21 mouse cellular contexts compared by ENCODE assay signal in the genomic region with DNA sequence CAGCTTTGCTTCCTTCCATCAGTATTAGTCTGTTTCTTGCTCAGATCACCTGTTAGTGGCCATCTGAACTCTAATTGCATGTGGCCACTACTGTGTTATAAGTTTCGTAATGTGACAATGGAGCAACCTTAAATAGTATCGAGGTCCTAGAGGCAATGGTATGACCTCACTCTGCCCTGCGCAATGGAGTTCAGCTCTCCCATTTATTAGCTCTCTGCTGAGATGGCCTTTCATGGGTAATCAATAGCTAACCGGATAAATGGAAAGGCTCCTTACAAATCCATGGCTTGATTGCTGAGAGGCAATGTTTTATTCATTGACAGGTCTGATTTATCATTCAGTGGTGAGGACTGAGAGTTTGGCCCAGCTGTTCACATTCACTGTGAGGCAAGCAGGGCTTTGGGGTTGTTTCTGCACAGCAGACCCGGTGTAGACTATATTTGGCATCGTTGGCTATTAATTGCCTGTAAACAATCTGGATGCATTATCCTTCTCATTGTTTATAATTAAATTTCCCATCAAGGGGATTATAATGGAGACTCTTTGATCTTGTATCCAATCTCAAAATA.
DNase-seq lines count a peak whose midpoint lies in the region; ATAC-seq lines count a peak whose summit lies in the region.
"Had no signal": no experiment of that assay in that cellular context is flagged by ENCODE, and none has a peak within 500 bp of the region (broad histone marks: within the 10 kb centered on the region; RNA-seq: fewer than 3 reads in every experiment).

No protein-coding gene starts in this region.

- ATAC-seq in hindbrain, embryonic 16.5 days = 0 out of 2 replicates have a peak, but pooled peaks have one; percentile 34
- ATAC-seq in hindbrain, embryonic 13.5 days (ENCODE audit: low FRiP score) = no peak
- ATAC-seq in neural tube, embryonic 15.5 days (ENCODE audit: low FRiP score) = no peak
- ATAC-seq: CD4-positive, CD25-positive, alpha-beta regulatory T cell, adult 4 months had no signal

- no peaks in the 10 kb centered on the region for H3K9me3 ChIP-seq in hindbrain, embryonic 16.5 days (ENCODE audit: control insufficient read depth, low read length)
- no peaks in the 10 kb centered on the region for H3K9me3 ChIP-seq in hindbrain, embryonic 13.5 days
- H3K9me3 ChIP-seq in neural tube, embryonic 15.5 days (replicated peaks) = no peaks in the 10 kb centered on the region
- H3K9me3 ChIP-seq: embryonic facial prominence, embryonic 12.5 days; G1E; heart, embryonic 15.5 days had no signal

- H3K4me1 ChIP-seq in hindbrain, embryonic 16.5 days (ENCODE audit: control insufficient read depth, insufficient read depth, low read depth, low read length) = no peaks in the 10 kb centered on the region; the same call in 1 of the 2 replicates
- peaks cover 17% of the 10 kb centered on the region for H3K4me1 ChIP-seq in hindbrain, embryonic 13.5 days (replicated peaks)
- peaks cover 9% of the 10 kb centered on the region for H3K4me1 ChIP-seq in neural tube, embryonic 15.5 days
- H3K4me1 ChIP-seq: embryonic facial prominence, embryonic 12.5 days; heart, embryonic 15.5 days had no signal

- DNase-seq in embryo, embryonic 10 days (ENCODE audit: low spot score) = peak; percentile 22
- DNase-seq in embryo, embryonic 9.5 days (ENCODE audit: extremely low spot score) = no peak
- DNase-seq in heart, adult 11 months = peak; percentile 55
- DNase-seq in heart, adult 8-10 months (ENCODE audit: low spot score) = no peak
- DNase-seq: adrenal gland, postnatal 10 days; B cell, adult 2 months; cerebellum, adult 11-12 months; cerebellum, adult 9-10 months; cerebellum, postnatal 25 days; gastrocnemius, postnatal 36 days; heart, adult 18-20 months; heart, postnatal 14 days; kidney, adult 11 months had no signal

- H3K4me3 ChIP-seq in hindbrain, embryonic 16.5 days (ENCODE audit: low read length) = no peak overlapping the region
- H3K4me3 ChIP-seq in hindbrain, embryonic 13.5 days = no peak overlapping the region
- no peak overlapping the region for H3K4me3 ChIP-seq in neural tube, embryonic 15.5 days (replicated peaks)
- H3K4me3 ChIP-seq: embryonic facial prominence, embryonic 12.5 days; heart, embryonic 15.5 days had no signal

- 48% methylated on average over 6 of the region's 6 CpGs for WGBS in hindbrain, embryonic 16.5 days
- 45% methylated on average over 6 of the region's 6 CpGs for WGBS in hindbrain, embryonic 13.5 days
- WGBS in neural tube, embryonic 15.5 days = 32% methylated on average over 6 of the region's 6 CpGs

- H3K27me3 ChIP-seq in hindbrain, embryonic 16.5 days (replicated peaks; ENCODE audit: control insufficient read depth, insufficient read depth, low read length) = no peaks in the 10 kb centered on the region
- no peaks in the 10 kb centered on the region for H3K27me3 ChIP-seq in hindbrain, embryonic 13.5 days
- H3K27me3 ChIP-seq in neural tube, embryonic 15.5 days (replicated peaks) = no peaks in the 10 kb centered on the region
- H3K27me3 ChIP-seq: embryonic facial prominence, embryonic 12.5 days; heart, embryonic 15.5 days had no signal

- no peak overlapping the region for H3K4me2 ChIP-seq in hindbrain, embryonic 16.5 days (ENCODE audit: low read length)
- H3K4me2 ChIP-seq in hindbrain, embryonic 13.5 days = no peak overlapping the region
- no peak overlapping the region for H3K4me2 ChIP-seq in neural tube, embryonic 15.5 days
- H3K4me2 ChIP-seq: embryonic facial prominence, embryonic 12.5 days; heart, embryonic 11.5 days; heart, embryonic 15.5 days had no signal

- H3K27ac ChIP-seq in hindbrain, embryonic 16.5 days (ENCODE audit: low read depth, low read length) = no peak overlapping the region
- H3K27ac ChIP-seq in hindbrain, embryonic 13.5 days = no peak overlapping the region
- 0 out of 2 replicates have a peak overlapping the region, but pooled peaks have one; percentile 5 for H3K27ac ChIP-seq in neural tube, embryonic 15.5 days (replicated peaks)
- H3K27ac ChIP-seq: embryonic facial prominence, embryonic 12.5 days; heart, embryonic 15.5 days had no signal

- H3K36me3 ChIP-seq in hindbrain, embryonic 16.5 days (ENCODE audit: control insufficient read depth, insufficient read depth, low read length) = no peaks in the 10 kb centered on the region
- no peaks in the 10 kb centered on the region for H3K36me3 ChIP-seq in hindbrain, embryonic 13.5 days
- no peaks in the 10 kb centered on the region for H3K36me3 ChIP-seq in neural tube, embryonic 15.5 days
- H3K36me3 ChIP-seq: embryonic facial prominence, embryonic 12.5 days; G1E; heart, embryonic 15.5 days had no signal

- H3K9ac ChIP-seq in hindbrain, embryonic 16.5 days (ENCODE audit: low read depth, low read length) = no peak overlapping the region
- no peak overlapping the region for H3K9ac ChIP-seq in hindbrain, embryonic 13.5 days
- H3K9ac ChIP-seq in neural tube, embryonic 15.5 days (replicated peaks) = no peak overlapping the region
- H3K9ac ChIP-seq: embryonic facial prominence, embryonic 12.5 days; heart, embryonic 15.5 days had no signal

Comparison
In these comparisons a context has a peak if more than half of its experiments do, and no peak if none do; other contexts are left out.
1. DNase-seq: peak in embryo, embryonic 10 days (single experiment) and heart, adult 11 months (single experiment); none in embryo, embryonic 9.5 days (single experiment) and heart, adult 8-10 months (single experiment).